Mouse (Mus musculus) heart, embryonic 15.5 days (tissue): Measurements from ENCODE around the gene Stk24. TPM values are rescaled to one million over a fixed set of nuclear protein-coding genes. Genes with fewer than 3 reads are reported as not detected.

Source experiments
- ATAC-seq: fragments of 200-750 bp; cut with Nextera tagmentation; replicated peaks from 2 replicates; pipeline ENCODE4 v1.8.0; 2017; ENCODE audit warnings: low read depth, moderate TSS enrichment; ENCODE audit not compliant: insufficient number of reproducible peaks, insufficient read depth, low FRiP score
- H3K27ac ChIP-seq: fragments of 300-500 bp; sonication (generic); 2 replicates; pipeline ENCODE4 v1.5.1; 2015; ENCODE audit warnings: mild to moderate bottlenecking, inconsistent platforms
- H3K27me3 ChIP-seq: fragments of 300-500 bp; sonication (generic); 2 replicates; pipeline ENCODE4 v1.6.1; 2015; ENCODE audit warnings: inconsistent platforms
- H3K36me3 ChIP-seq: fragments of 300-500 bp; sonication (generic); 2 replicates; pipeline ENCODE4 v1.6.1; 2015; ENCODE audit warnings: mild to moderate bottlenecking, inconsistent platforms
- H3K4me1 ChIP-seq: fragments of 300-500 bp; sonication (generic); replicated peaks from 2 replicates; pipeline ENCODE4 v1.6.1; 2015; ENCODE audit warnings: inconsistent platforms
- H3K4me2 ChIP-seq: fragments of 300-500 bp; sonication (generic); 2 replicates; pipeline ENCODE4 v1.6.1; 2015; ENCODE audit warnings: inconsistent platforms, mild to moderate bottlenecking, moderate library complexity
- H3K4me3 ChIP-seq: fragments of 300-500 bp; sonication (generic); 2 replicates; pipeline ENCODE4 v1.5.1; 2015; ENCODE audit warnings: mild to moderate bottlenecking, inconsistent platforms
- H3K9ac ChIP-seq: fragments of 300-500 bp; sonication (generic); 2 replicates; pipeline ENCODE4 v1.6.1; 2015; ENCODE audit warnings: mild to moderate bottlenecking, inconsistent platforms
- H3K9me3 ChIP-seq: fragments of 300-500 bp; sonication (generic); replicated peaks from 2 replicates; pipeline ENCODE4 v1.6.1; 2016; ENCODE audit warnings: inconsistent platforms
- WGBS: fragments of 180-500 bp; shearing (Covaris S2); methylation state at CpG from one replicate; pipeline ENCODE4 v1.1.7; 2015; ENCODE audit warnings: mixed read lengths; 5-methylcytosine and 5-hydroxymethylcytosine counted together
- polyA plus RNA-seq: library from polyadenylated mRNA; unstranded; fragments of >200 nt; fragmentation: Nextera tagmentation; extraction: Ambion mirVana; gene quantifications from 2 replicates; pipeline ENCODE4 v1.2.1, GENCODE M21; 2015

Gene Stk24
- polyA plus RNA-seq, 1 experiment from 2014 or later, result 34.5 TPM

GRCm38 (mm10) chr14:121239386-121239785 is 140.4 kb downstream of the Stk24 start:
- WGBS, result 74% methylated on average over 8 of the region's 8 CpGs

GRCm38 (mm10) chr14:121238727-121239126 is 141.1 kb downstream of the Stk24 start:
- H3K4me3 ChIP-seq, result no peak overlapping the region
- H3K9me3 ChIP-seq, result no peaks in the 10 kb centered on the region
- no peak overlapping the region for H3K27ac ChIP-seq
- peaks cover 44% of the 10 kb centered on the region for H3K36me3 ChIP-seq
- no peak for ATAC-seq
- no peaks in the 10 kb centered on the region for H3K27me3 ChIP-seq
- H3K4me1 ChIP-seq, result no peaks in the 10 kb centered on the region
- no peak overlapping the region for H3K9ac ChIP-seq
- WGBS, result 87% methylated on average over 10 of the region's 10 CpGs
- H3K4me2 ChIP-seq, result no peak overlapping the region

More at GRCm38 (mm10) chr14:121239386-121239785, 140.4 kb downstream of the Stk24 start:
- H3K4me2 ChIP-seq, result no peak overlapping the region
- H3K27me3 ChIP-seq, result no peaks in the 10 kb centered on the region
- ATAC-seq, result no peak
- no peaks in the 10 kb centered on the region for H3K4me1 ChIP-seq
- H3K9ac ChIP-seq, result no peak overlapping the region
- H3K4me3 ChIP-seq, result no peak overlapping the region
- H3K27ac ChIP-seq, result no peak overlapping the region
- H3K9me3 ChIP-seq, result no peaks in the 10 kb centered on the region
- peaks cover 44% of the 10 kb centered on the region for H3K36me3 ChIP-seq

GRCm38 (mm10) chr14:121236736-121237135 is 143.1 kb downstream of the Stk24 start:
- Histone ChIP-seq H3K4me3 (no peak overlapping the region), H3K4me2 (no peak overlapping the region), H3K9ac (no peak overlapping the region), H3K27ac (no peak overlapping the region), H3K9me3 (no peaks in the 10 kb centered on the region), H3K27me3 (no peaks in the 10 kb centered on the region), H3K4me1 (no peaks in the 10 kb centered on the region), H3K36me3 (peaks cover 45% of the 10 kb centered on the region)
- no peak for ATAC-seq
- 91% methylated on average over 4 of the region's 4 CpGs for WGBS

Other genes starting within 250 kb of the Stk24 start
- 0.18 and 0.29 TPM in 2 replicates for gene Slc15a1, start 125.2 kb upstream of the Stk24 start, polyA plus RNA-seq